Comparison of ENCODE assay signal across 12 mouse cellular contexts in genomic region chr19:8725081-8725613, GRCm38 (mm10). TPM values are rescaled to one million over a fixed set of nuclear protein-coding genes. Genes with fewer than 3 reads are reported as not detected.
DNase-seq lines count a peak whose midpoint lies in the region; ATAC-seq lines count a peak whose summit lies in the region.
"Had no signal": no experiment of that assay in that cellular context is flagged by ENCODE, and none has a peak within 500 bp of the region (broad histone marks: within the 10 kb centered on the region; RNA-seq: fewer than 3 reads in every experiment).

No protein-coding gene starts in this region.

- H3K4me1 ChIP-seq in heart, embryonic 14.5 days (ENCODE audit: control insufficient read depth in 2 of 2, insufficient read depth in 2 of 2, low read length in 2 of 2), result peaks cover 2 to 29% of the 10 kb centered on the region in 2 experiments; a peak in 3 of 4 replicates
- no peaks in the 10 kb centered on the region for H3K4me1 ChIP-seq in embryonic facial prominence, embryonic 11.5 days (ENCODE audit: control insufficient read depth, insufficient read depth, low read length)
- H3K4me1 ChIP-seq in intestine, embryonic 14.5 days (replicated peaks; ENCODE audit: control insufficient read depth, insufficient read depth, low read length), result peaks cover 29% of the 10 kb centered on the region
- H3K4me1 ChIP-seq in midbrain, embryonic 16.5 days (ENCODE audit: control insufficient read depth, insufficient read depth, low read length), result peaks cover 30% of the 10 kb centered on the region

- peak overlapping the region in 1 of 2 experiments; percentile 73; a peak in 2 of 4 replicates for H3K4me3 ChIP-seq in heart, embryonic 14.5 days (ENCODE audit: control insufficient read depth in 1 of 2, insufficient read depth in 1 of 2, low read depth in 1 of 2, low read length in 2 of 2)
- peak overlapping the region; percentile 52 for H3K4me3 ChIP-seq in embryonic facial prominence, embryonic 11.5 days (ENCODE audit: low read depth, low read length)
- peak overlapping the region; percentile 88 for H3K4me3 ChIP-seq in intestine, embryonic 14.5 days (ENCODE audit: low read depth, low read length)
- H3K4me3 ChIP-seq in midbrain, embryonic 16.5 days (ENCODE audit: low read depth, low read length), result no peak overlapping the region; the same call in 1 of the 2 replicates

- intact Hi-C loops in heart, postnatal 10 days (cut with DNase I), result no loop called here
- intact Hi-C loops in left cerebral cortex, postnatal 36 days (cut with DNase I), result no loop called here

- peak overlapping the region in 1 of 2 experiments; percentile 27; a peak in 1 of 4 replicates for H3K27ac ChIP-seq in heart, embryonic 14.5 days (replicated peaks in 1 of 2; ENCODE audit: control insufficient read depth in 1 of 2, insufficient read depth in 1 of 2, low read depth in 2 of 2, low read length in 2 of 2)
- H3K27ac ChIP-seq in embryonic facial prominence, embryonic 11.5 days (replicated peaks; ENCODE audit: low read depth, low read length), result no peak overlapping the region
- peak overlapping the region; percentile 33; the same call in 1 of the 2 replicates for H3K27ac ChIP-seq in intestine, embryonic 14.5 days (ENCODE audit: low read depth)
- no peak overlapping the region for H3K27ac ChIP-seq in midbrain, embryonic 16.5 days (ENCODE audit: low read length)

- DNase-seq in heart, postnatal 10 days, result no peak
- no peak for DNase-seq in embryonic facial prominence, embryonic 11.5 days (ENCODE audit: low spot score)
- no peak for DNase-seq in intestine, embryonic 14.5 days (ENCODE audit: low spot score)
- no peak for DNase-seq in T-cell, adult 2 months (ENCODE audit: low spot score)
- DNase-seq in right cerebral cortex, postnatal 36 days (ENCODE audit: low spot score in 2 of 2), result no peak
- DNase-seq in left cerebral cortex, postnatal 36 days (ENCODE audit: low spot score in 2 of 2), result no peak
- DNase-seq: gastrocnemius, postnatal 14 days had no signal

- H3K36me3 ChIP-seq in heart, embryonic 14.5 days (ENCODE audit: control insufficient read depth, insufficient read depth, low read length), result peaks cover 30% of the 10 kb centered on the region
- peaks cover 21% of the 10 kb centered on the region for H3K36me3 ChIP-seq in embryonic facial prominence, embryonic 11.5 days (replicated peaks; ENCODE audit: control insufficient read depth, insufficient read depth, low read depth, low read length)
- H3K36me3 ChIP-seq in intestine, embryonic 14.5 days (ENCODE audit: control insufficient read depth, insufficient read depth, low read length), result peaks cover 29% of the 10 kb centered on the region
- H3K36me3 ChIP-seq in midbrain, embryonic 16.5 days (ENCODE audit: control insufficient read depth, insufficient read depth, low read length), result peaks cover 19% of the 10 kb centered on the region

- peak overlapping the region; percentile 95 for H3K9ac ChIP-seq in heart, embryonic 14.5 days (ENCODE audit: low read length)
- H3K9ac ChIP-seq in embryonic facial prominence, embryonic 11.5 days (replicated peaks; ENCODE audit: low read length), result peak overlapping the region; percentile 90
- peak overlapping the region; percentile 99 for H3K9ac ChIP-seq in intestine, embryonic 14.5 days (ENCODE audit: low read length)
- H3K9ac ChIP-seq in midbrain, embryonic 16.5 days (ENCODE audit: low read depth, low read length), result 0 out of 2 replicates have a peak overlapping the region, but pooled peaks have one; percentile 7

- peak overlapping the region; percentile 79 for H3K4me2 ChIP-seq in heart, embryonic 14.5 days (ENCODE audit: low read length)
- peak overlapping the region; percentile 66 for H3K4me2 ChIP-seq in embryonic facial prominence, embryonic 11.5 days (ENCODE audit: low read depth, low read length)
- peak overlapping the region; percentile 76 for H3K4me2 ChIP-seq in intestine, embryonic 14.5 days (ENCODE audit: low read length)
- peak overlapping the region; percentile 87 for H3K4me2 ChIP-seq in midbrain, embryonic 16.5 days (ENCODE audit: low read length)

- ATAC-seq in heart, embryonic 14.5 days (ENCODE audit: insufficient number of reproducible peaks, insufficient read depth, low FRiP score, low read depth), result no peak
- no peak for ATAC-seq in embryonic facial prominence, embryonic 11.5 days (replicated peaks; ENCODE audit: insufficient number of reproducible peaks, low FRiP score, low TSS enrichment, low read depth)
- ATAC-seq in intestine, embryonic 14.5 days (replicated peaks; ENCODE audit: low FRiP score, low TSS enrichment, low read depth), result no peak
- ATAC-seq in midbrain, embryonic 16.5 days, result no peak
- ATAC-seq: CD4-positive, CD25-positive, alpha-beta regulatory T cell, adult 4 months had no signal

- no peaks in the 10 kb centered on the region for H3K27me3 ChIP-seq in heart, embryonic 14.5 days (ENCODE audit: control insufficient read depth, insufficient read depth, low read length)
- H3K27me3 ChIP-seq in embryonic facial prominence, embryonic 11.5 days (ENCODE audit: control insufficient read depth, insufficient read depth, low read length), result no peaks in the 10 kb centered on the region
- H3K27me3 ChIP-seq in intestine, embryonic 14.5 days (replicated peaks; ENCODE audit: control insufficient read depth, insufficient read depth, low read length), result no peaks in the 10 kb centered on the region
- no peaks in the 10 kb centered on the region for H3K27me3 ChIP-seq in midbrain, embryonic 16.5 days (ENCODE audit: control insufficient read depth, insufficient read depth, low read depth, low read length)

- WGBS in heart, embryonic 14.5 days, result 65% methylated on average over 4 of the region's 4 CpGs
- 54% methylated on average over 4 of the region's 4 CpGs for WGBS in embryonic facial prominence, embryonic 11.5 days
- WGBS in intestine, embryonic 14.5 days, result 43% methylated on average over 4 of the region's 4 CpGs
- WGBS in midbrain, embryonic 16.5 days, result 51% methylated on average over 4 of the region's 4 CpGs

- no peaks in the 10 kb centered on the region for H3K9me3 ChIP-seq in heart, embryonic 14.5 days (ENCODE audit: control insufficient read depth, low read length)
- no peaks in the 10 kb centered on the region for H3K9me3 ChIP-seq in embryonic facial prominence, embryonic 11.5 days (replicated peaks; ENCODE audit: control insufficient read depth, low read length)
- no peaks in the 10 kb centered on the region for H3K9me3 ChIP-seq in intestine, embryonic 14.5 days (ENCODE audit: control insufficient read depth, low read length)
- H3K9me3 ChIP-seq in midbrain, embryonic 16.5 days (replicated peaks; ENCODE audit: control insufficient read depth, low read length, poor library complexity, severe bottlenecking), result no peaks in the 10 kb centered on the region

RNA-seq across cellular contexts. Expression of gene Slc3a2, which starts 2.0 kb away (rescaled TPM):
- polyA plus RNA-seq in heart, embryonic 14.5 days (2014; fragmentation: Nextera tagmentation; extraction: Ambion mirVana), result 62.2 and 65.7 TPM in 2 replicates
- 10 to 100 TPM; 36.6 to 56.3 TPM for total RNA-seq in heart, postnatal 10 days (2021)
- 120 and 125 TPM in 2 replicates for polyA plus RNA-seq in embryonic facial prominence, embryonic 11.5 days (2014; fragmentation: Nextera tagmentation; extraction: Ambion mirVana)
- 121 and 126 TPM in 2 replicates for polyA plus RNA-seq in intestine, embryonic 14.5 days (2014; fragmentation: Nextera tagmentation; extraction: Ambion mirVana)
- polyA plus RNA-seq in midbrain, embryonic 16.5 days (2015; fragmentation: Nextera tagmentation; extraction: Ambion mirVana), result 176 and 182 TPM in 2 replicates
- 100 to 1,000 TPM; 151 to 173 TPM for total RNA-seq in left cerebral cortex, postnatal 36 days (2021)

RNA-seq across cellular contexts. Expression of gene Wdr74, which starts 10.5 kb away (rescaled TPM):
- polyA plus RNA-seq in heart, embryonic 14.5 days (2014; fragmentation: Nextera tagmentation; extraction: Ambion mirVana), result 49.7 and 50.5 TPM in 2 replicates
- total RNA-seq in heart, postnatal 10 days (2021), result 10 to 100 TPM; 24.9 to 27.2 TPM
- polyA plus RNA-seq in embryonic facial prominence, embryonic 11.5 days (2014; fragmentation: Nextera tagmentation; extraction: Ambion mirVana), result 91.0 and 92.3 TPM in 2 replicates
- polyA plus RNA-seq in intestine, embryonic 14.5 days (2014; fragmentation: Nextera tagmentation; extraction: Ambion mirVana), result 96.3 and 97.8 TPM in 2 replicates
- 93.1 and 95.9 TPM in 2 replicates for polyA plus RNA-seq in midbrain, embryonic 16.5 days (2015; fragmentation: Nextera tagmentation; extraction: Ambion mirVana)
- total RNA-seq in left cerebral cortex, postnatal 36 days (2021), result 10 to 100 TPM; 50.8 to 55.2 TPM

RNA-seq across cellular contexts. Expression of gene 1700092M07Rik, which starts 15.4 kb away (rescaled TPM):
- 1.2 TPM in 1 of 2 replicates, not detected in the other for polyA plus RNA-seq in heart, embryonic 14.5 days (2014; fragmentation: Nextera tagmentation; extraction: Ambion mirVana)
- total RNA-seq in heart, postnatal 10 days (2021), result not detected
- 1.1 and 1.8 TPM in 2 replicates for polyA plus RNA-seq in embryonic facial prominence, embryonic 11.5 days (2014; fragmentation: Nextera tagmentation; extraction: Ambion mirVana)
- 0.90 and 1.3 TPM in 2 replicates for polyA plus RNA-seq in intestine, embryonic 14.5 days (2014; fragmentation: Nextera tagmentation; extraction: Ambion mirVana)
- 1.2 and 1.8 TPM in 2 replicates for polyA plus RNA-seq in midbrain, embryonic 16.5 days (2015; fragmentation: Nextera tagmentation; extraction: Ambion mirVana)
- total RNA-seq in left cerebral cortex, postnatal 36 days (2021), result 1 to 10 TPM in 1 of 2 experiments, not detected in 1; 3.4 TPM
- total RNA-seq: gastrocnemius, postnatal 14 days had no signal
- polyA plus RNA-seq: liver, adult 2 months; small intestine, adult 2 months had no signal

RNA-seq across cellular contexts. Expression of gene Stx5a, which starts 16.1 kb away (rescaled TPM):
- polyA plus RNA-seq in heart, embryonic 14.5 days (2014; fragmentation: Nextera tagmentation; extraction: Ambion mirVana), result 81.4 and 83.5 TPM in 2 replicates
- total RNA-seq in heart, postnatal 10 days (2021), result 10 to 100 TPM; 43.6 to 44.4 TPM
- 107 and 110 TPM in 2 replicates for polyA plus RNA-seq in embryonic facial prominence, embryonic 11.5 days (2014; fragmentation: Nextera tagmentation; extraction: Ambion mirVana)
- polyA plus RNA-seq in intestine, embryonic 14.5 days (2014; fragmentation: Nextera tagmentation; extraction: Ambion mirVana), result 114 and 132 TPM in 2 replicates
- polyA plus RNA-seq in midbrain, embryonic 16.5 days (2015; fragmentation: Nextera tagmentation; extraction: Ambion mirVana), result 122 and 123 TPM in 2 replicates
- total RNA-seq in left cerebral cortex, postnatal 36 days (2021), result 10 to 100 TPM; 57.9 to 81.8 TPM

RNA-seq across cellular contexts. Expression of gene Nxf1, which starts 31.7 kb away (rescaled TPM):
- polyA plus RNA-seq in heart, embryonic 14.5 days (2014; fragmentation: Nextera tagmentation; extraction: Ambion mirVana), result 101 and 105 TPM in 2 replicates
- 10 to 100 TPM; 61.7 to 67.6 TPM for total RNA-seq in heart, postnatal 10 days (2021)
- 230 and 238 TPM in 2 replicates for polyA plus RNA-seq in embryonic facial prominence, embryonic 11.5 days (2014; fragmentation: Nextera tagmentation; extraction: Ambion mirVana)
- 168 and 172 TPM in 2 replicates for polyA plus RNA-seq in intestine, embryonic 14.5 days (2014; fragmentation: Nextera tagmentation; extraction: Ambion mirVana)
- 146 and 169 TPM in 2 replicates for polyA plus RNA-seq in midbrain, embryonic 16.5 days (2015; fragmentation: Nextera tagmentation; extraction: Ambion mirVana)
- total RNA-seq in left cerebral cortex, postnatal 36 days (2021), result 10 to 100 TPM; 68.5 to 99.7 TPM

Comparison
In these comparisons a context has a peak if more than half of its experiments do, and no peak if none do; other contexts are left out.
1. H3K9ac ChIP-seq: peak in every context shown above with its lines; median percentile 99 in intestine, embryonic 14.5 days; 95 in heart, embryonic 14.5 days; 90 in embryonic facial prominence, embryonic 11.5 days; 7 in midbrain, embryonic 16.5 days.